Mouse (Mus musculus) hindbrain, embryonic 15.5 days (tissue): Measurements from ENCODE around the gene Wwox. TPM values are rescaled to one million over a fixed set of nuclear protein-coding genes. Genes with fewer than 3 reads are reported as not detected.

ENCODE experiments used
- ATAC-seq: fragments of 200-750 bp; cut with Nextera tagmentation; 2 replicates; pipeline ENCODE4 v1.8.0; 2017; ENCODE audit warnings: low read depth, moderate number of reproducible peaks, moderate TSS enrichment; ENCODE audit not compliant: low FRiP score
- H3K27ac ChIP-seq: fragments of 300-500 bp; sonication (generic); replicated peaks from 2 replicates; pipeline ENCODE4 v1.5.1; 2015; ENCODE audit warnings: mild to moderate bottlenecking, inconsistent platforms
- H3K27me3 ChIP-seq: fragments of 300-500 bp; sonication (generic); 2 replicates; pipeline ENCODE4 v1.6.1; 2015; ENCODE audit warnings: control low read depth, inconsistent platforms
- H3K36me3 ChIP-seq: fragments of 300-500 bp; sonication (generic); 2 replicates; pipeline ENCODE4 v1.6.1; 2015; ENCODE audit warnings: control low read depth, inconsistent platforms
- H3K4me1 ChIP-seq: fragments of 300-500 bp; sonication (generic); replicated peaks from 2 replicates; pipeline ENCODE4 v1.6.1; 2015; ENCODE audit warnings: control low read depth, inconsistent platforms
- H3K4me2 ChIP-seq: fragments of 300-500 bp; sonication (generic); 2 replicates; pipeline ENCODE4 v1.6.1; 2015; ENCODE audit warnings: moderate library complexity, mild to moderate bottlenecking, inconsistent platforms
- H3K4me3 ChIP-seq: fragments of 300-500 bp; sonication (generic); 2 replicates; pipeline ENCODE4 v1.5.1; 2015; ENCODE audit warnings: mild to moderate bottlenecking, inconsistent platforms
- H3K9ac ChIP-seq: fragments of 300-500 bp; sonication (generic); 2 replicates; pipeline ENCODE4 v1.6.1; 2015; ENCODE audit warnings: inconsistent platforms
- H3K9me3 ChIP-seq: fragments of 300-500 bp; sonication (generic); 2 replicates; pipeline ENCODE4 v1.6.1; 2016; ENCODE audit warnings: control low read depth, inconsistent platforms
- WGBS: fragments of 180-500 bp; shearing (Covaris S2); methylation state at CpG from one replicate; pipeline ENCODE4 v1.1.7; 2015; 5-methylcytosine and 5-hydroxymethylcytosine counted together
- polyA plus RNA-seq: library from polyadenylated mRNA; unstranded; fragments of >200 nt; fragmentation: Nextera tagmentation; extraction: Ambion mirVana; gene quantifications from 2 replicates; pipeline ENCODE4 v1.2.1, GENCODE M21; 2015

Wwox gene
- polyA plus RNA-seq, 1 experiment from 2014 or later, result 13.9 TPM

DNA sequence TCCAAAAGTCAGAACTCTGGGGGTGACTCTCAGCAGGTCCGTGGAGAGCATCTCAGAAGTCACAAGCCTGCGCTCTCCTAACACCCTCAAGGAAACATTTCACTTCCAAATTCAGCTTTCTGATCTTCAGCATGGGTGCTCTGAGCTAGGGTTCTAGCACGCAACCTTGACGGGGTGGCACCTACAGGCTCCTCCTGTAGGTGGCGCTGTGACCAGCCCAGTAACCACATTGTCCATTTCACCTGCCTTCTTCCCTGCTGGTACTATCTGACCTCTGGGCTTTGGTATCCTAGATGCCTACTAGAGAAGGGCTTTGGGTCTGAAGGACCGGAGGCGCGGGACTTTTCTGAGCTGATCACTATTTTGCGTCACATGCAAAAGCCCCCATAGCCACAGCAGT, 444.5 kb downstream of the Wwox start:
- 79% methylated on average over 9 of the region's 9 CpGs for WGBS
- H3K4me1 ChIP-seq, result peaks cover 12% of the 10 kb centered on the region; the same call in 1 of the 2 replicates
- no peaks in the 10 kb centered on the region for H3K36me3 ChIP-seq
- no peak for ATAC-seq
- no peak overlapping the region for H3K4me2 ChIP-seq
- no peak overlapping the region for H3K27ac ChIP-seq
- no peak overlapping the region for H3K9ac ChIP-seq
- H3K9me3 ChIP-seq, result no peaks in the 10 kb centered on the region
- no peaks in the 10 kb centered on the region for H3K27me3 ChIP-seq
- no peak overlapping the region for H3K4me3 ChIP-seq

DNA sequence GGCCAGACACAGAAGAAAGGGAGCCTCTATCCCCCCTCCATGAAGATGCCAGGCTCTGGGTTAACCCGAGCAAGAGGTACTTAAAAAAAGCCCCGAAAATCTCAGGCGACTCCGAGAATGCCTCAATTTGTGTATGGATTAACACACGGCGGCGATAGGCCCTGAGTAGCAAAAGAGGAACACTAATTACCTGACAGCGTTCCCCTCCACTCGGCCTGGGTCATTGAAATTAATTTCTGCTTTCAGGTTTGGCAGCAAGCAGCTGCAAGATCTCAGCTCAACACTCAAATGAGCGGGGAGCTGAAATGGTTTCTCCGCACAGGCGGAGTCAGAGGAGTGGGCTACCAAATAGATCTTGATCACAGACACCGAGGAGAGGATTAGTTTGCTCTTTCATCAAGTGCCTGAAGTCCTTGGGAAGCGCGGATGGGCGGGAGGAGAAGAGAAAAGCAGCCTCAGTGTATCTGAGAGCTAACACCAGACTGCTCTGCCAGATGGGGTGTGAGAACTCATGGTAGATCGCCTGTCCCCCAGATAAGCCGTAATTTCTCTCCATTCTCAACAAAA, 445.7 kb downstream of the Wwox start:
- Histone ChIP-seq H3K4me2 (no peak overlapping the region), H3K27me3 (no peaks in the 10 kb centered on the region), H3K9me3 (no peaks in the 10 kb centered on the region), H3K4me3 (no peak overlapping the region), H3K9ac (no peak overlapping the region), H3K36me3 (no peaks in the 10 kb centered on the region), H3K4me1 (peaks cover 23% of the 10 kb centered on the region), H3K27ac (no peak overlapping the region)
- no peak for ATAC-seq
- 52% methylated on average over 18 of the region's 18 CpGs for WGBS

DNA sequence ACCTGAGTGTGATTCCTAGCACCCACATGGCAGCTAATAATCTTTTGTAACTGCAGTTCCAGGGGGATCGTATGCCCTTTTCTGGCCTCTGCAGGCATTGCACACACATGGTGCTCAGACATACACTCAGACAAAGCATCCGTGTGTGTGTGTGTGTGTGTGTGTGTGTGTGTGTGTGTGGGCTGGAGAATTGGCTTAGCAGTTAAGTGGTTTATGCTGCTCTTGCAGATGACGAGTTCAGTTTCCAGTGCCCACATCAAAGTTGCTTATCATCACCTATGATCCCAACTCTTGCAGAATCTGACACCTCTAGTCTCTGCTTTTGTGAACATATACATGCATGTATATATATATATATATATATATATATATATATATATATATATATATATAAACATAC, 448.9 kb downstream of the Wwox start:
- no peaks in the 10 kb centered on the region for H3K9me3 ChIP-seq
- no peak overlapping the region for H3K9ac ChIP-seq
- H3K4me2 ChIP-seq, result no peak overlapping the region
- no peak for ATAC-seq
- no peaks in the 10 kb centered on the region for H3K27me3 ChIP-seq
- no peaks in the 10 kb centered on the region for H3K36me3 ChIP-seq
- no peak overlapping the region for H3K4me3 ChIP-seq
- WGBS, result 95% methylated on average over 3 of the region's 3 CpGs
- H3K27ac ChIP-seq, result no peak overlapping the region
- H3K4me1 ChIP-seq, result peaks cover 26% of the 10 kb centered on the region

DNA sequence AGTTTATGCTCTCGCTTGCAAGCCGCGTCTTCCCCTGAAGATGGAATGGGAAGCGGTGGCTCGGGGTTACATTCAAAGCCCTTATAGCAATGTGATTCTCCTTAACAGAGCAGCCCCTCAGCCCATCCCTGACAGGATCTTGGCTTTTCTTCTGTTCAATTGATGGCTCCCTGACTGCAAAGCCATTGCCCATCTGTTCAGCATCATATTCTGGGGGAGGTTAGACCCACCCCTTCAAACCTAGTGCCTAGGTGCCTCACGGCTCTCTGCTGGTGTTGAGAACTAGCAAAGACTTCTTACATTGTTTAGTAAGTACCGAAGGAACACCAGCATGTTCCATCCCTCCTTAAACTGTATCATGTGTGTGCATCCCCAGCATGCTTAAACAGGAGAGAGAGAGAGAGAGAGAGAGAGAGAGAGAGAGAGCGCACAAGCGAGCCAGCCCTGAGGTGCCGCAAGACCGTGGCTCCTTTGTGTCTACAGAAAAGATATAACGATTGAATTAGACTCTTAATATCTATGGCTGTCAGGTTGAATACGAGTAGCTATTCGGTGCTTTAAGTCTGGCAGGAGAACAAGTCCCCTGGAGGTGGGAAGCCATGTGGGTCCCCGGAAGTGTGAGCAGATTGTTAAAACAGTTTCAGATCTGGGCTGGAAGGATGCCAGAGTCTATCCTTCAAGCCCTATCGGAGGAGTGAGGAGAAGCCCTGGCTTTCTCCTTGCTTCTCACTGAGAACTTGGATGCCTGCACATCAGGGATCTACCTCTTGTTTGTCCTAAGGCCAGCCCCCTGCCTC, 450.3 kb downstream of the Wwox start:
- Histone ChIP-seq H3K9me3 (no peaks in the 10 kb centered on the region), H3K36me3 (no peaks in the 10 kb centered on the region), H3K4me1 (peaks cover 25% of the 10 kb centered on the region), H3K27me3 (no peaks in the 10 kb centered on the region), H3K9ac (no peak overlapping the region), H3K4me3 (no peak overlapping the region), H3K4me2 (peak overlapping the region; percentile 34), H3K27ac (peak overlapping the region; percentile 14; the same call in 1 of the 2 replicates)
- ATAC-seq, result peak; percentile 71; the same call in 1 of the 2 replicates
- WGBS, result 32% methylated on average over 16 of the region's 16 CpGs

DNA sequence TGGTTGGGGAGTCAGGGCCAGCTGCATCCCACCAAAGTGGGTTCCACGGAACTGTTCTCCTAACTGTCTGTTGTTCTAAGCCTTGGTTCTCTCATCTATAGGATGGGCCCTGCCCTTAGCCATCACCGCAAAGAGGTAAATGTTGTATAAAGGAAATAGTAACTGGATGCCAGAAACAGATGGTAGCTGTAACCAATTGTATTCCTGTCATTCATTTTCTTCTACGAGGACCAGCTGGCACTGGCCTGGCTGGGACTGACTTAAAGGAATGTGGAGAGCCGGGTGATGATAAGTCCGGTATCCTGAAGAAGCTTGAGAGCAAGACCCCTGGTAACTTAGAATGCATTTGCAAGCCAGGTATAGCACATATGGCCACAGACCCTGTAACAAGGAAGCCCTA, 451.0 kb downstream of the Wwox start:
- peak overlapping the region; percentile 34; the same call in 1 of the 2 replicates for H3K4me2 ChIP-seq
- no peak overlapping the region for H3K4me3 ChIP-seq
- H3K27ac ChIP-seq, result 0 out of 2 replicates have a peak overlapping the region, but pooled peaks have one; percentile 14
- no peak overlapping the region for H3K9ac ChIP-seq
- WGBS, result 38% methylated on average over 5 of the region's 5 CpGs
- H3K9me3 ChIP-seq, result no peaks in the 10 kb centered on the region
- no peaks in the 10 kb centered on the region for H3K36me3 ChIP-seq
- no peak for ATAC-seq
- H3K4me1 ChIP-seq, result peaks cover 18% of the 10 kb centered on the region
- H3K27me3 ChIP-seq, result no peaks in the 10 kb centered on the region

DNA sequence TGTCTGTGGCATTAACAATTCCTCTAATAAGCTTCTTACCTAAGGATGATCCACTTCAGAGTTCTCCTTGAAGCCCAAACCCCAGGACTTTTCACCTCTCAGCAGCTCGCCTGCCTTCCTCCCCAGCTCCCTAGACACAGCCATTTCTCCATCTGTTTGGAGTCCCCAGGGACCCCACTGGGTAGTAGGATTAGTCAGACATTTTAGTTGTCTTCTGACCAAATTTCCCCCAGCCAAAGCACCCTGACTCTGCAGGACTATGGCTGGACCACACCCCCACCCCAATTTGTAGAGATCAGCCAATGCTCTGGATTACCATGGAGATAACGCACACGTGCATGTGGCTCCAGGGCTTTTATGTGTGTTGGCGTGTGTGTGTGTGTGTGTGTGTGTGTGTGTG, 451.8 kb downstream of the Wwox start:
- no peaks in the 10 kb centered on the region for H3K9me3 ChIP-seq
- H3K4me2 ChIP-seq, result no peak overlapping the region
- no peak overlapping the region for H3K27ac ChIP-seq
- H3K9ac ChIP-seq, result no peak overlapping the region
- H3K4me1 ChIP-seq, result peaks cover 15% of the 10 kb centered on the region
- H3K27me3 ChIP-seq, result no peaks in the 10 kb centered on the region
- WGBS, result 56% methylated on average over 4 of the region's 4 CpGs
- no peaks in the 10 kb centered on the region for H3K36me3 ChIP-seq
- ATAC-seq, result no peak
- no peak overlapping the region for H3K4me3 ChIP-seq

DNA sequence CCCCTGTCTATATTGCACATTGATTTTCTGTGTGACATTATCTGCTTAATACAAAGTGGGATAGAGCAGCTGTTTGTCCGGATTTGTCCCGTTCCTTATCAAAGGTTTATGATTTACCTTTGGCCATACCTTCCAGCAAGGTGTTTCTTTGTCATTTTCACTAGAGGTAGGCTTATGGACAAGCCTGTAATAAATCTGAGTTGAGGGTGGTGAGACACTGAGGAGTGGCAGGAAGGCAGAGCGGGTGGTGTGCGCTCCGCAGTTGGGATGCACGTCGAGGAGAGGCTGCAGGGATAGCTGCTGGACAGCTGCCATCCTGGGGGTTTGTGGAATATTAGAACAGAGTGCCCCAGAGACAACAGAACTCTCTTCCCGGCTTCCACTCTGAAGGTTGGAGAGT, 458.0 kb downstream of the Wwox start:
- Histone ChIP-seq H3K4me2 (no peak overlapping the region), H3K9ac (no peak overlapping the region), H3K4me1 (peaks cover 9% of the 10 kb centered on the region), H3K4me3 (no peak overlapping the region), H3K9me3 (no peaks in the 10 kb centered on the region), H3K36me3 (no peaks in the 10 kb centered on the region), H3K27ac (no peak overlapping the region), H3K27me3 (no peaks in the 10 kb centered on the region; the same call in 1 of the 2 replicates)
- no peak for ATAC-seq
- 75% methylated on average over 8 of the region's 8 CpGs for WGBS

DNA sequence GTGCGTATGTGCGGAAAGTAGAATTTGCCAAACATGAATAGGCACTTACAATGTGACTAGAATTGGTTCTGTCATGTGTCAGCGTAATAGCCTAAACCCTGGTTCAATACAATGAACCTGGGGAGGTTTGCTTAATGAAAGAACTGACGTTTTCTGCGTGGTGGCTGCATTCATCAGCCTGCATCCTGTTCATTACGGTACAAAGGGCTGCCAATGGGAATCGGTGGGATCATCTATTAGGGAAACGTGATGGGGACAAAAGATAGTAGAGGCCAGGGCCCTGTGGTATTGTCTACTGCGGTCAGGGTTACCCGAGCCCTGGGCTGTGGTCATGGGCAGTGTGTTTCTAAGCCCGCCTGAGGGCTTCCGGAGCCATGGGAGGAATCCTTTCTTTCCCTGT, 459.7 kb downstream of the Wwox start:
- H3K9me3 ChIP-seq, result no peaks in the 10 kb centered on the region
- no peaks in the 10 kb centered on the region; the same call in 1 of the 2 replicates for H3K27me3 ChIP-seq
- no peak overlapping the region; the same call in 1 of the 2 replicates for H3K4me2 ChIP-seq
- WGBS, result 19% methylated on average over 12 of the region's 12 CpGs
- no peak overlapping the region for H3K27ac ChIP-seq
- no peak overlapping the region for H3K4me3 ChIP-seq
- no peaks in the 10 kb centered on the region for H3K36me3 ChIP-seq
- H3K9ac ChIP-seq, result no peak overlapping the region
- peaks cover 9% of the 10 kb centered on the region for H3K4me1 ChIP-seq
- no peak for ATAC-seq

DNA sequence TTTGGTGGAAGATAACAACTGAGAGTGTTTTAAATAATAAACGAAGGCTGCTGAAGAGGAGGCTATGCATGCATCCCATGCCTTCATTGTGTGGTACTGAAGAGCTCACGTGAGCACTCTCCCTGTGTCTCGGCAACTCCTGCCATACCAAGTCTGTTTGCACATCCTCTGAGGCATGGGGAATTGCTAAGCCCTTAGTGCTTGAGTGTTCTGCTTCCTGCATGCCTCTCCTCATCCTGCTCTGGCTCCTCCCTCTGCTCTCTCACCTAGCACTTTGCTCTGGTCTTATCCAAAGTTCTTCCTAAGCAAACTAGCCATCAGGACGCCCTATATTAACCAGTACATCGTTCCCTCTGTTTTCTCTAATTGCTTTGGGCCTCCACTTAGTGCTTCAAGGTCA, 463.1 kb downstream of the Wwox start:
- Histone ChIP-seq H3K9me3 (no peaks in the 10 kb centered on the region), H3K36me3 (no peaks in the 10 kb centered on the region), H3K9ac (no peak overlapping the region), H3K27ac (no peak overlapping the region), H3K4me1 (peaks cover 18% of the 10 kb centered on the region), H3K4me2 (no peak overlapping the region), H3K27me3 (no peaks in the 10 kb centered on the region; the same call in 1 of the 2 replicates), H3K4me3 (no peak overlapping the region)
- ATAC-seq, result no peak
- 91% methylated on average over 5 of the region's 5 CpGs for WGBS

DNA sequence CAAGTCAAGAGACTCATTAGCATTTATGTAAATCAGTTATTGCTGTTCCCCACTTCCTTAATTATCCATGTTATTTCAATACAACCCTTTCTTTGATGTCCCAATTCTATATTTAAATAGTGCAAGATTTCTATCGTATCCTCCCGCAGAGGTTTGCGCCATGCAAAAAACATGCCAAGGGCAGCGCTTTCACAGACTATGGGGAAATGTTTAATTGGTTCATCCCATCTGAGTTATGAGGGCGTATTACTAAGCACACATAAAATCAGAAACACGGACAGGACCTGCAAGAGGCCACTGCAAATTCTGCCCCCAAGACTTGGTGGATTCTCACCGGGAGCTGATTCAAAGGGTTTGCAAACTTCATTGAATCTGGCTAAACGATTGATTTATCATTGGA, 468.6 kb downstream of the Wwox start:
- H3K4me3 ChIP-seq, result no peak overlapping the region
- H3K36me3 ChIP-seq, result no peaks in the 10 kb centered on the region
- WGBS, result 60% methylated on average over 8 of the region's 8 CpGs
- H3K4me1 ChIP-seq, result peaks cover 20% of the 10 kb centered on the region
- no peak overlapping the region for H3K4me2 ChIP-seq
- H3K9me3 ChIP-seq, result no peaks in the 10 kb centered on the region
- no peak overlapping the region for H3K9ac ChIP-seq
- no peaks in the 10 kb centered on the region for H3K27me3 ChIP-seq
- H3K27ac ChIP-seq, result no peak overlapping the region
- ATAC-seq, result no peak

DNA sequence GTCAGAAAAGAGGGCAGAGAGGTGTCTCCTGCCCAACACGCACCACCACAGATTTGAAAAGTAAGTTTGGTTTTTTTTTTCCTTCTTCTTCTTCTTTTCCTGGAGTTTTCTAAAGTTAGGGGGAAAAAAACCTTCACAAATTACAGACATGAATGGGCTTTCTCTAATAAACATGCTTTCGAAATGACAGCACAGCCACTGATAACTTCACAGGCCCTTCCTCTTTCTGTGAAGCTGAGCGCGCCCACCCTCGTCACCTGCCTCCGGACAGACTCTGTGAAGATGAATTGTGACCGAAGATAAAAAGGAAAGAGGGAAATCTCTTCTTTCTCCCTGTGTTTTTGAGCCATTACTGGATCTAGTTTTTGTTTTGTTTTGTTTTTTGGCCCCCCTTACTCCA, 469.1 kb downstream of the Wwox start:
- no peaks in the 10 kb centered on the region for H3K36me3 ChIP-seq
- H3K27ac ChIP-seq, result no peak overlapping the region
- no peak overlapping the region for H3K4me3 ChIP-seq
- 80% methylated on average over 7 of the region's 7 CpGs for WGBS
- ATAC-seq, result no peak
- H3K9me3 ChIP-seq, result no peaks in the 10 kb centered on the region
- peaks cover 20% of the 10 kb centered on the region for H3K4me1 ChIP-seq
- H3K4me2 ChIP-seq, result no peak overlapping the region
- no peak overlapping the region for H3K9ac ChIP-seq
- H3K27me3 ChIP-seq, result no peaks in the 10 kb centered on the region

DNA sequence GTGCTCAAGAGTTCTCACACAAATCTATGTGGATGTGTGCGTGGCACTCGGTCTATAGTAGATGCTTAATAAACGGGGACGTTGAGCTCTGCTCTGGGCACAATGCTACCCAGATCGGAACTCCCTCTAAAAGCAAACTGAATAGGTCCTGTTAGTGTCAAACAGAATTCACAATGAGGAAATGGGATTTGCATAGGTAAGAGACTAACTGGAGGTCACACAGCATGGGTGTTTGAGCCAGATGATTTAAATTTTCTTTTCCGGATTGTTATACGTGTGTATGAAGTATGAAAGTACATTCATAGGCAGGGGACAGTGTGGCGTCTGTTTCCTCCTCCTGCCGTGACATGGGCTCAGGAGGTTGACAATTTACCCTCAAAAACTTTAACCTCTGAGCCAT, 469.7 kb downstream of the Wwox start:
- no peak for ATAC-seq

More for the DNA sequence above, 469.7 kb downstream of the Wwox start:
- no peak overlapping the region for H3K9ac ChIP-seq
- H3K4me3 ChIP-seq, result no peak overlapping the region
- H3K4me1 ChIP-seq, result peaks cover 20% of the 10 kb centered on the region
- no peaks in the 10 kb centered on the region for H3K36me3 ChIP-seq
- no peak overlapping the region for H3K27ac ChIP-seq
- WGBS, result 74% methylated on average over 9 of the region's 9 CpGs
- H3K4me2 ChIP-seq, result no peak overlapping the region
- H3K9me3 ChIP-seq, result no peaks in the 10 kb centered on the region
- H3K27me3 ChIP-seq, result no peaks in the 10 kb centered on the region
